Mouse (Mus musculus) C2C12 (cell line): ENCODE measurements around the gene Aadac. TPM values are rescaled to one million over a fixed set of nuclear protein-coding genes. Genes with fewer than 3 reads are reported as not detected.

Source experiments
- H3K27me3 ChIP-seq: one replicate; pipeline ENCODE4 v1.6.1; 2011; ENCODE audit not compliant: control insufficient read depth, insufficient read depth, insufficient read length
- H3K36me3 ChIP-seq: one replicate; pipeline ENCODE4 v1.6.1; 2011; ENCODE audit not compliant: control insufficient read depth, insufficient read depth
- H3K4me3 ChIP-seq: one replicate; pipeline ENCODE4 v1.5.1; 2011; ENCODE audit warnings: mild to moderate bottlenecking, control low read depth; ENCODE audit not compliant: poor library complexity, insufficient read depth, severe bottlenecking
- H3K79me2 ChIP-seq: one replicate; pipeline ENCODE4 v1.6.1; 2011; ENCODE audit not compliant: control insufficient read depth, insufficient read depth
- H3K79me3 ChIP-seq: one replicate; pipeline ENCODE4 v1.6.1; 2011; ENCODE audit warnings: low read depth, control low read depth
- H3ac ChIP-seq: one replicate; pipeline ENCODE3; 2011; ENCODE audit warnings: low read depth; ENCODE audit not compliant: control insufficient read depth, insufficient read length
- CEBPB ChIP-seq: IDR thresholded peaks from one replicate; pipeline ENCODE4 v1.6.1; 2011; ENCODE audit warnings: low read depth, mild to moderate bottlenecking, control low read depth, moderate library complexity
- CTCF ChIP-seq: IDR thresholded peaks from one replicate; pipeline ENCODE4 v1.5.1; 2011; ENCODE audit not compliant: control insufficient read depth, insufficient read depth, insufficient read length
- FOSL1 ChIP-seq: IDR thresholded peaks from one replicate; pipeline ENCODE4 v1.8.0; 2011; ENCODE audit warnings: mild to moderate bottlenecking, low read length; ENCODE audit not compliant: poor library complexity, insufficient read depth, severe bottlenecking
- MAX ChIP-seq: IDR thresholded peaks from one replicate; pipeline ENCODE4 v1.6.1; 2011; ENCODE audit warnings: mild to moderate bottlenecking, control low read depth
- MYOD1 ChIP-seq: IDR thresholded peaks from one replicate; pipeline ENCODE4 v1.6.1; 2011; ENCODE audit warnings: low read depth; ENCODE audit not compliant: control insufficient read depth, insufficient read length
- MYOG ChIP-seq: IDR thresholded peaks from one replicate; pipeline ENCODE4 v1.6.1; 2011; ENCODE audit not compliant: control insufficient read depth, insufficient read length; ENCODE audit errors: extremely low read depth
- USF1 ChIP-seq: IDR thresholded peaks from one replicate; pipeline ENCODE4 v1.6.1; 2011; ENCODE audit warnings: low read depth, mild to moderate bottlenecking, control low read depth, moderate library complexity
- long read RNA-seq, 2 experiments: library from polyadenylated mRNA; unstranded; transcript quantifications; one replicate each; pipeline ENCODE4 v2.0.0; 2019 to 2020
- polyA plus RNA-seq: library from polyadenylated mRNA; unstranded; fragments of >200 nt; fragmentation: generic; extraction: Trizol; gene quantifications from one replicate; pipeline ENCODE4 v1.2.1, GENCODE M21; 2012; ENCODE audit warnings: missing spikeins

The Aadac gene
- not detected for polyA plus RNA-seq
- long read RNA-seq, experiment 1, result 0 reads
- long read RNA-seq, experiment 2, result 0 reads

DNA sequence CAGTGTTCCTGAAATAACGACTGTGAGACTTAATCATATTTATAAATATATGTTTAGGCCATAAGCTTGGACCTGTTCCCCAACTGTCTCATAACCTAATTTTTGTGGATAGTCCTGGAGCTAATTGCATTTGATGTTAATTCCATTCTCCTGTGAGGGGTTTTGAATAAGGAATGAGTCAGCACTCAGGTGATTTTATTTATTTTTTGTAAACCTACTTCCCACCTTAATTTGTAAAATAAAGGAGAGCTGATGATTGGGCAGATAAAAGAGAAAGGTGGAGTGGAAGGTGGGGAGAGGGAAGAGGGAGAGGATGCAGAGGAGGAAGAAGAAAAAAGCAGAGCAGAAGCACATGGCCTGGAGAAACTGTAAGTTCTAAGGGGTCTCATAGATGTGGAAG, at the start of gene Aadac:
Gene Aadac, plus strand, starts transcription at position 301 of the 400 bp plus-strand sequence.
- H3ac ChIP-seq, result no peak within 1 kb of the TSS
- no peaks in the 10 kb centered on the region for H3K79me3 ChIP-seq
- H3K36me3 ChIP-seq, result no peaks in the 10 kb centered on the region
- no peak within 1 kb of the TSS for H3K4me3 ChIP-seq
- no peaks in the 10 kb centered on the region for H3K79me2 ChIP-seq
- TF ChIP-seq MAX (no peak), USF1 (no peak), MYOD1 (no peak), FOSL1 (no peak), CEBPB (no peak), CTCF (no peak), MYOG (no peak)
- H3K27me3 ChIP-seq, result no peaks in the 10 kb centered on the region

GRCm38 (mm10) chr3:60003622-60004021, 21.9 kb upstream of the Aadac start:
- Histone ChIP-seq H3K4me3 (no peak overlapping the region), H3K79me3 (no peaks in the 10 kb centered on the region), H3K79me2 (no peaks in the 10 kb centered on the region), H3K36me3 (no peaks in the 10 kb centered on the region), H3K27me3 (no peaks in the 10 kb centered on the region), H3ac (no peak overlapping the region)
- TF ChIP-seq FOSL1 (no peak), CEBPB (no peak), MYOD1 (no peak), USF1 (no peak), MAX (no peak), MYOG (no peak), CTCF (no peak)

DNA sequence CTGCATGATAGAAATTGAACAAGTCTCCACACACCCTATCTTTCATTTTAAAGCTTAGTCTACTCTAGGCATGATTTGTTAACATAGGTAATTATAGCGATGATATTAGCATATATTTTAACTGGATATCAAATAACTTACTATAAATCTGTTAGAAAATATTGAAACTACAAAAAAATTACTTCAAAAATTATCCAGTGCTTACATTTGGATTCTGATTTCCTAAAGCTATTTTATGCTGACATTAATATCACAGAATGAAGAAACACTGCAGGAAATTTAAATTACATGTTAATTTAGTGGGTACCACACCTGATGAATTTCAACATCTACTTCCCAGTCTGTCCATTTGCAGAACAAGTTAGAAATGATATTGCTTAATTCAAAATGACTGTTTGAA, 19.1 kb upstream of the Aadac start, which contains the start of gene Aadacl2:
Gene Aadacl2, plus strand, starts transcription at position 301 of the 400 bp plus-strand sequence.
- H3K79me3 ChIP-seq, result no peaks in the 10 kb centered on the region
- H3ac ChIP-seq, result no peak within 1 kb of the TSS
- no peak within 1 kb of the TSS for H3K4me3 ChIP-seq
- no peaks in the 10 kb centered on the region for H3K36me3 ChIP-seq
- H3K79me2 ChIP-seq, result no peaks in the 10 kb centered on the region
- TF ChIP-seq USF1 (no peak), FOSL1 (no peak), CEBPB (no peak), CTCF (no peak), MAX (no peak), MYOD1 (no peak)
- no peaks in the 10 kb centered on the region for H3K27me3 ChIP-seq

DNA sequence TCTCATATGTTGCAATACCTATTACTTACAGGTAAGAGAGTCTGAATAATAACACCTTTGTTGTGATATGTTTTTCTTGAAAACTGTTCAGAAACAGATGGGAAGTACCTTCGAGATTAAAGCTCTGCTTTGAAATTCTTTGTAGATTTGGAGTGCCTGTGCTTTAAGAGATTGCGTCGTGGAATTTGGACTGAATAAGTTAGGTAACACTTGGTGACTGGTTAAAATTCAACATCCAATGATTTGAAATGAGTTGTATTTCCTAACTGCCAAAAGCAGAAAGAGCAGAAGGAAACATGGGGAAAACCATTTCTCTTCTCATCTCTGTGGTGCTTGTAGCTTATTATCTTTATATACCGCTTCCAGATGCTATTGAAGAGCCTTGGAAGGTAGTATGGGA, 6.0 kb downstream of the Aadac start:
- TF ChIP-seq MYOD1, result no peak
- no peak for TF ChIP-seq CEBPB
- no peak for TF ChIP-seq MYOG
- TF ChIP-seq USF1, result no peak
- no peak for TF ChIP-seq FOSL1
- no peak for TF ChIP-seq MAX
- no peak for TF ChIP-seq CTCF
- no peaks in the 10 kb centered on the region for H3K27me3 ChIP-seq
- no peak overlapping the region for H3ac ChIP-seq
- H3K4me3 ChIP-seq, result no peak overlapping the region
- H3K79me2 ChIP-seq, result no peaks in the 10 kb centered on the region
- no peaks in the 10 kb centered on the region for H3K36me3 ChIP-seq
- H3K79me3 ChIP-seq, result no peaks in the 10 kb centered on the region

GRCm38 (mm10) chr3:60046221-60046913, 20.9 kb downstream of the Aadac start:
- H3K4me3 ChIP-seq, result no peak overlapping the region

More at GRCm38 (mm10) chr3:60046221-60046913, 20.9 kb downstream of the Aadac start:
- Histone ChIP-seq H3K36me3 (no peaks in the 10 kb centered on the region), H3K79me3 (no peaks in the 10 kb centered on the region), H3K79me2 (no peaks in the 10 kb centered on the region), H3K27me3 (no peaks in the 10 kb centered on the region), H3ac (no peak overlapping the region)
- no peak for TF ChIP-seq USF1
- no peak for TF ChIP-seq CEBPB
- no peak for TF ChIP-seq CTCF
- no peak for TF ChIP-seq MYOG
- no peak for TF ChIP-seq MAX
- TF ChIP-seq FOSL1, result no peak
- no peak for TF ChIP-seq MYOD1
